Mouse (Mus musculus) frontal cortex, postnatal 14 days (tissue): Measurements from ENCODE around the gene Hoxc4.

Experiments used
- DNase-seq, 2 experiments: peaks; one replicate each; pipeline ENCODE4 v3.0.0; 2022; ENCODE audit warnings: low spot score in 2 of 2

Gene Hoxc4

GRCm38 (mm10) chr15:103038701-103039480, 20.2 kb downstream of the Hoxc4 start:
- DNase-seq, result no peak

- no peak for DNase-seq
These were observed 20.9 kb downstream of the Hoxc4 start for GRCm38 (mm10) chr15:103039609-103040008.

GRCm38 (mm10) chr15:103040601-103041000, 21.9 kb downstream of the Hoxc4 start:
- no peak for DNase-seq

- no peak for DNase-seq
These were observed 22.9 kb downstream of the Hoxc4 start for GRCm38 (mm10) chr15:103041613-103042012.

GRCm38 (mm10) chr15:103042209-103042608, 23.5 kb downstream of the Hoxc4 start:
- DNase-seq, result no peak

- DNase-seq, result no peak
These were observed 32.9 kb downstream of the Hoxc4 start for GRCm38 (mm10) chr15:103051670-103052069.

GRCm38 (mm10) chr15:103053210-103053609, 34.5 kb downstream of the Hoxc4 start:
- no peak for DNase-seq

- no peak for DNase-seq
These were observed 37.7 kb downstream of the Hoxc4 start for GRCm38 (mm10) chr15:103056396-103056795.

- DNase-seq, result no peak
These were observed 40.0 kb downstream of the Hoxc4 start for GRCm38 (mm10) chr15:103058715-103059114.

GRCm38 (mm10) chr15:103059393-103059992, 40.8 kb downstream of the Hoxc4 start:
- no peak for DNase-seq

- DNase-seq, result no peak
These were observed 41.2 kb downstream of the Hoxc4 start for GRCm38 (mm10) chr15:103060021-103060340.

- DNase-seq, result no peak
These were observed 41.8 kb downstream of the Hoxc4 start for GRCm38 (mm10) chr15:103060341-103061130.

GRCm38 (mm10) chr15:103061131-103061825, 42.5 kb downstream of the Hoxc4 start:
- no peak for DNase-seq

- no peak for DNase-seq
These were observed 43.3 kb downstream of the Hoxc4 start for GRCm38 (mm10) chr15:103061988-103062387.

GRCm38 (mm10) chr15:103065642-103066041, 46.9 kb downstream of the Hoxc4 start:
- no peak for DNase-seq

GRCm38 (mm10) chr15:103067701-103068100, 49.0 kb downstream of the Hoxc4 start:
- no peak for DNase-seq

GRCm38 (mm10) chr15:103069173-103069572, 50.4 kb downstream of the Hoxc4 start:
- no peak for DNase-seq

- DNase-seq, result no peak
These were observed 52.5 kb downstream of the Hoxc4 start for GRCm38 (mm10) chr15:103071266-103071665.

- DNase-seq, result no peak
These were observed 56.1 kb downstream of the Hoxc4 start for GRCm38 (mm10) chr15:103074663-103075415.

- no peak for DNase-seq
These were observed 58.9 kb downstream of the Hoxc4 start for GRCm38 (mm10) chr15:103077673-103078072.

GRCm38 (mm10) chr15:103082622-103083021, 63.9 kb downstream of the Hoxc4 start:
- DNase-seq, result no peak
